Mouse (Mus musculus): ENCODE data around the gene Dock7. TPM values are rescaled to one million over a fixed set of nuclear protein-coding genes. Genes with fewer than 3 reads are reported as not detected.
A peak's percentile ranks its signal among the peaks of the same experiment; 100 is the strongest.

Gene Dock7
- polyA plus RNA-seq, 1 experiment from 2014 or later = 45.9 TPM

DNA sequence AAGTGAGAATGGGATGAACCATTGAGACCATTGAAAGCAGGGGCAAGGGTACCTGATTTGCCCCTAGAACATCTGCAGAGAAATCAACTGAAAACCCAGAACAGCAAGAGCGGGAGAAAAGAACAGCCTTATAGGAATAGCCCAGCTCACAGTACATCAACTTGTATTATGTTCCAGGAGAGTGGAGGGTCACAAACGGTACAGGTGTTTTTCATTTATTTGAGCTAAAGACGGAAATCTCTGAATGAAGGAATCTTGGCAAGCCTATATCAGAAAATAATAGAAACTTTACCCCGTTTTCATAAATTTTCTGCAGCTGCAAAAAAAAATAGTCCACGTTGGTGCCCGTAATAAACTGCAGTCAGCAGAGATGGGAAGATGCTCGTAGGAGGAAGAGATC lies 22.6 kb upstream of the Dock7 start:
- Histone ChIP-seq H3K9me3 (no peaks in the 10 kb centered on the region), H3K4me2 (no peak overlapping the region), H3K27me3 (no peaks in the 10 kb centered on the region), H3K4me1 (no peaks in the 10 kb centered on the region), H3K36me3 (no peaks in the 10 kb centered on the region), H3K4me3 (no peak overlapping the region), H3K27ac (no peak overlapping the region), H3K9ac (no peak overlapping the region)
- 28% methylated on average over 7 of the region's 7 CpGs for WGBS
- no peak for ATAC-seq (ENCODE audit: insufficient number of reproducible peaks, low FRiP score, low TSS enrichment, low read depth)

DNA sequence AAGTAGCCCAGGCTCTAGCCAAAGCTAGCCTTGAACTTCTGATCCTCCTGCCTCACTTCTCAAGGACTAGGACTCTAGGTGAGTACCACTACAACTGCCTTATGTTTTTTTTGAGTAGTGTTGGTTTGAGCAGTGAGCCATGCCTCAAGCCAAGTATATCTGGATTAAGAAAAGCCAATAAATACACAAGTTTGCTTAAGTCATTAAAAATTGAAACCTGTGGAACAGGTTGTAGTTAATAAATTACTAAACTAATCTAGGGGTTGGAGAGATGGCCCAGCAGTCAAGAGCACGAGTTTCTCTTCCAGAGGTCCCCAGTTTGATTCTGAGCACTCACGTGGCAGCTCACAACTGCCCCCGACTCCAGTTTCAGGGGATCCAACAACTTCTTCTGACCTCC lies 20.9 kb upstream of the Dock7 start:
- no peaks in the 10 kb centered on the region for H3K27me3 ChIP-seq
- no peaks in the 10 kb centered on the region for H3K9me3 ChIP-seq
- H3K36me3 ChIP-seq = no peaks in the 10 kb centered on the region
- WGBS = 81% methylated on average over 3 of the region's 3 CpGs
- no peak overlapping the region for H3K9ac ChIP-seq
- no peak overlapping the region for H3K4me2 ChIP-seq
- no peaks in the 10 kb centered on the region for H3K4me1 ChIP-seq
- no peak overlapping the region for H3K27ac ChIP-seq
- no peak for ATAC-seq (ENCODE audit: insufficient number of reproducible peaks, low FRiP score, low TSS enrichment, low read depth)
- H3K4me3 ChIP-seq = no peak overlapping the region

DNA sequence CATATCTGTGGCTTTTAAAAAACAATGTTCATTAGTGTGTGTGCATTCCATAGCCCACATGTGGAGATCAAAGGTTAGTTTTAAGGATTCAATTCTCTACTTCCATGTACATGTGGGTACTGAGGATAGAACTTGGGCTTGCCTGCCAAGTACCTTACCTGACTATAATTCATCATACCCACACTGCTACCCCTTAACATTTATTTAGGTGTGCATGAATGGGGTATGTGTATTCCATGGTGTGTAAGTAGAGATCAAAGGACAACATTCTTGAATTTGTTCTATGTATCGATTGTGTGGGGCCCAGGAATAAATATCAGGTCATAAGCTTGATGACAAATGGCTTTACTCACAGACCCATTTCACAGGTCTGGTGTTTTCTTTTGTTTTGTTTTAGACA lies 20.5 kb upstream of the Dock7 start:
- H3K36me3 ChIP-seq = no peaks in the 10 kb centered on the region
- H3K4me1 ChIP-seq = no peaks in the 10 kb centered on the region
- 93% methylated on average over 1 of the region's 1 CpGs for WGBS
- H3K9me3 ChIP-seq = no peaks in the 10 kb centered on the region
- no peak overlapping the region for H3K4me3 ChIP-seq
- no peaks in the 10 kb centered on the region for H3K27me3 ChIP-seq
- no peak overlapping the region for H3K9ac ChIP-seq
- no peak for ATAC-seq (ENCODE audit: insufficient number of reproducible peaks, low FRiP score, low TSS enrichment, low read depth)
- no peak overlapping the region for H3K27ac ChIP-seq
- H3K4me2 ChIP-seq = no peak overlapping the region

DNA sequence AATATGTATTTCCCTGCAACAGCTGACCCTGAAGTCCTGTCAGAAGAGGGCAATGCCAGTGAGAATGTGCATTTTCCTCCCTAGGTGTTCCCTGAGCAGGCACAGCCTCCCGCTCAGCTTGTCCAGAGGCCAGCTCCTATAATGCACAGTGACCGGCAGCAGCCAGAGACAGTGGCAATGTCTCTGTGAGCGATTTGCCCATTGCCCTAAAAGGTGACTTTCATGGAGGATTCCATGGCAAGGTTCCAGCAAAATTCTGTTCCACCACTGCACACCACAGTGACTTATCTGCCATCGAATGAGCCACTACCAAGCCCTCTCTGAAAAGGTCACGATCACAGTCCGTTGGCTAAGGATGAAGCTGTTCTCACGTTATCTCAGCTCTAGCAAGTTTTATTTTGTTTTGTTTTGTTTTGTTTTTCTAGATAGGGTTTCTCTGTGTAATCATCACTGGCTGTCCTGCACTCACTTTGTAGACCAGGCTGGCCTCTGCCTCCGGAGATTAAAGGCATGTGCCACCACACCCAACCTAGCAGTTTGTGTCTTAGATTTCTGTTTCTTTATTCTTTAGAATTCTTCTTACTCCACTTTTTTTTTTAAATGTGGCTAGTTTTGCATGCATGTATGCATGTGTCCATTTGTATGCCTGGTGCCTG lies 17.4 kb upstream of the Dock7 start:
- no peak for ATAC-seq (ENCODE audit: insufficient number of reproducible peaks, low FRiP score, low TSS enrichment, low read depth)
- H3K4me2 ChIP-seq = no peak overlapping the region
- 88% methylated on average over 8 of the region's 8 CpGs for WGBS
- no peaks in the 10 kb centered on the region for H3K9me3 ChIP-seq
- no peak overlapping the region for H3K27ac ChIP-seq
- H3K36me3 ChIP-seq = no peaks in the 10 kb centered on the region
- H3K4me1 ChIP-seq = no peaks in the 10 kb centered on the region
- no peak overlapping the region for H3K4me3 ChIP-seq
- no peak overlapping the region for H3K9ac ChIP-seq
- no peaks in the 10 kb centered on the region for H3K27me3 ChIP-seq

DNA sequence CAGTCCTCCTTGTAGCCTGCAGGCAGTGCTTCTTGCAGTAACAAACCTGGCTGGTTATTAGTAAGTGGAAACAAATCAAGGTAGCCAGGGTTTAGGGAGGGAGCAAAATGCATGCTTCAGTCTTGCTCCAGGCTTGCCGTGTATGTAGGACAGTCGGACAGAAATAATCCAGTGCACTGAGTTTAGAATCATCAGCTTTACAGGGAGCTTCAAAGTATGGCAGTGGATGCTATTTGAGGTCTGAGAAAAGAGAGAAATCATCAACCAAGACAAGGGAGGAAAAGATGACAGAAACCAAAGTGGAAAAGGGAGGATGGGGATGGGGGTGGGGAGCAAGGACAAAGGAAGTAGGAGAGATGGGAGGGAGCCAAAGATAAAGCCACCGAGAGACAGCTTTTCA lies 13.8 kb upstream of the Dock7 start:
- Histone ChIP-seq H3K36me3 (no peaks in the 10 kb centered on the region), H3K4me3 (no peak overlapping the region), H3K4me1 (no peaks in the 10 kb centered on the region), H3K4me2 (no peak overlapping the region), H3K9me3 (no peaks in the 10 kb centered on the region), H3K27me3 (no peaks in the 10 kb centered on the region), H3K9ac (no peak overlapping the region), H3K27ac (no peak overlapping the region)
- 75% methylated on average over 3 of the region's 3 CpGs for WGBS
- no peak for ATAC-seq (ENCODE audit: insufficient number of reproducible peaks, low FRiP score, low TSS enrichment, low read depth)

DNA sequence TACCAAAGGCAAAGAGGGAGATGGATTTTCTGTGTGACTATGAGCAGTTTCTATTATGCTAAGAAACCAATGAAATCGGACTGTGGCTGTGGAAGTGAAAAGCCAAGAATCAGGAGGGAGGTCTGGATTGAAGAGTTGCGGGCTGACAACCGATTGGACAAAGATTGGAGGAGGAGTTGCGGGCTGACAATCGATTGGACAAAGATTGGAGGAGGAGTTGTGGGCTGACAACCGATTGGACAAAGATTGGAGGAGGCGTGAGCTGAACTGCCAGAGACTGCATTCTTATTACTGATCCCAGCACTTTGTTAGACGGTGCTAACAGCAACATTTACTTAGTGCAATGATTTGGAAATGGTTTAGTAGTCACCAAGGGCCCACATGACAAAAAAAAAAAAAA lies 12.6 kb upstream of the Dock7 start:
- Histone ChIP-seq H3K9ac (no peak overlapping the region), H3K9me3 (no peaks in the 10 kb centered on the region), H3K36me3 (no peaks in the 10 kb centered on the region), H3K4me2 (no peak overlapping the region), H3K27me3 (no peaks in the 10 kb centered on the region), H3K4me1 (no peaks in the 10 kb centered on the region), H3K4me3 (no peak overlapping the region), H3K27ac (no peak overlapping the region)
- ATAC-seq (ENCODE audit: insufficient number of reproducible peaks, low FRiP score, low TSS enrichment, low read depth) = no peak
- WGBS = 91% methylated on average over 8 of the region's 8 CpGs

DNA sequence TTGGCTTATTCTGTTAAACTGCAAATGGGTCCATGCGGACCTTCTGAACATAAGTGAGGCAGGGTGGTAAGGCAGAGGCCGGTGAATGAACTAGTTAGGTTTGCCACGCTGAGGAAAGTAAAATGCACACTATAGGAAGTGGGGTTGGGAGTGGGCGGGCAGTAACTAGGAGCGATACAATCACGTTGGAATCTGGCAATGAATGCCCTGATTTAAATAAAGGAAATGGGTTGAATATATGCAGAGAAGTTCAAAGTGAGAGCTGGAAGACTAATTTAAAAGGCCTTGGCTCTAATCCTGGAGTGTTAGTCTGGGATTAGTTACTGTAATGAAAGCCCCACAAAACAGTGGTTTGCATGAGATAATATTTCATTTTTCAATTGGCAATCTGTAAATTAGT lies 12.0 kb upstream of the Dock7 start:
- no peak overlapping the region for H3K4me2 ChIP-seq
- H3K9ac ChIP-seq = no peak overlapping the region
- no peak for ATAC-seq (ENCODE audit: insufficient number of reproducible peaks, low FRiP score, low TSS enrichment, low read depth)
- no peaks in the 10 kb centered on the region for H3K9me3 ChIP-seq
- H3K27me3 ChIP-seq = no peaks in the 10 kb centered on the region
- H3K36me3 ChIP-seq = no peaks in the 10 kb centered on the region
- 54% methylated on average over 6 of the region's 6 CpGs for WGBS
- no peak overlapping the region for H3K27ac ChIP-seq
- H3K4me3 ChIP-seq = no peak overlapping the region
- H3K4me1 ChIP-seq = no peaks in the 10 kb centered on the region

DNA sequence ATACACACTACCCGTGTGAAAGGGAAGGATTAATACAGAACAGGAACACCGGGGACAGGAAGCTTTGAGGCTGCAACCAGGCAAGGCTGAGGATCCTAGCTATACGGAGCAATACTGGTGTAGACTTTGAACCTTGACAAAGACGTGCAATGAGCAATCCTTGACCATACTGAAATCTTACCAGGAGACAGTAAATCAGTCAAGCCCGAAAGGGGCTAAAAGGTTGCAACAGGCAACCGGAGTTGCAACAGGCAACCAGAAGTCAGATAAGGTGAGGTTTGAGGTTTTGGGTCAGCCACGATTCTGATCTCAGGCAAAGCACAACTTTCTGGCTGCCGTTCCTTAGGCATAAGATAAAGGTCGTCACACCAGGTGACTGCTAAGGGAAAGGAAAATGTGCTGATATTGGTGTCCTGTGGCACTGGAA lies 10.5 kb upstream of the Dock7 start:
- Histone ChIP-seq H3K9me3 (no peaks in the 10 kb centered on the region), H3K27me3 (no peaks in the 10 kb centered on the region), H3K36me3 (no peaks in the 10 kb centered on the region), H3K4me1 (no peaks in the 10 kb centered on the region), H3K4me2 (no peak overlapping the region), H3K9ac (no peak overlapping the region), H3K4me3 (no peak overlapping the region), H3K27ac (no peak overlapping the region)
- ATAC-seq (ENCODE audit: insufficient number of reproducible peaks, low FRiP score, low TSS enrichment, low read depth) = no peak
- WGBS = 79% methylated on average over 9 of the region's 9 CpGs

DNA sequence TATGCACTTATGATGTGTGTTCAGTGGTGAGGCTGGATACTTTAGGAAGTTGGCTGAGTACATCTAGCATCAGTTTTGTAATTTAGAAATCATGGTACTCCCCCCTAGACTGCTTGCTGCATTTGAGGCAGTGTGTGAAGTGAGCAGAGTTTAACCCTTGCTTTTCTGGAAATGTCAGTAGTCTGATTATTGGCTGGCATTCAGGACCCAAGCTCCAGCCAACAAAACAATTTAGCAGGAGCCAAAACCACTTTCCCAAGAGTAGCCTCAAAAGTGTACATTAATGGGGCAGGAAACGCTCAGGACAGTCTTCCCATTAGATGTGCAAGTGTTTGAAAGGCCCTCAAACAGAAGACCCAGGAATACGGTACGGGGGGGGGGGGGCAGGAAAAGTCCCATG lies 2.8 kb upstream of the Dock7 start:
- ATAC-seq (ENCODE audit: insufficient number of reproducible peaks, low FRiP score, low TSS enrichment, low read depth) = no peak
- Histone ChIP-seq H3K9me3 (no peaks in the 10 kb centered on the region), H3K4me3 (no peak overlapping the region), H3K27ac (no peak overlapping the region), H3K36me3 (no peaks in the 10 kb centered on the region), H3K9ac (no peak overlapping the region), H3K4me2 (no peak overlapping the region), H3K4me1 (peaks cover 13% of the 10 kb centered on the region), H3K27me3 (no peaks in the 10 kb centered on the region)
- 42% methylated on average over 3 of the region's 3 CpGs for WGBS

DNA sequence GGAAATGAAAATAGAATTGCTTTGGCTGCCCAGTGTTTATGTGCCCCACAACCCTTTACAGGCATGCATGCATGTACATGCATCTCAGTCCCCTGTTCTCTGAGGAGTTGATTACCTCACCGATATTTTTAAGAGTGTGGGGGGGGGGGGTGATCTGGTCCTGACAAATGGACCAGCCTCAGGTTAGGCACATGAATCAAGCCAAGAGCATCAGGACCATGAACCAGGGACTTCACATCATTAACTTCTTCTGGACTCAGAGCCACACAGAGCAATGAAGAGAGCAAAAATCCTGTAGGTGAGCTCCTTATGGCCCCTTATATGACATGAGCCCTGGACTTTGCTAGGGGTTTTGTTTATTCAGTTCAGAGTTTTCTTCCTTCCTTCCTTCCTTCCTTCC lies 2.1 kb upstream of the Dock7 start:
- Histone ChIP-seq H3K27ac (no peak overlapping the region), H3K4me2 (no peak overlapping the region), H3K27me3 (no peaks in the 10 kb centered on the region), H3K9me3 (no peaks in the 10 kb centered on the region), H3K4me1 (peaks cover 16% of the 10 kb centered on the region), H3K36me3 (no peaks in the 10 kb centered on the region), H3K9ac (no peak overlapping the region), H3K4me3 (no peak overlapping the region)
- 59% methylated on average over 1 of the region's 1 CpGs for WGBS
- no peak for ATAC-seq (ENCODE audit: insufficient number of reproducible peaks, low FRiP score, low TSS enrichment, low read depth)

DNA sequence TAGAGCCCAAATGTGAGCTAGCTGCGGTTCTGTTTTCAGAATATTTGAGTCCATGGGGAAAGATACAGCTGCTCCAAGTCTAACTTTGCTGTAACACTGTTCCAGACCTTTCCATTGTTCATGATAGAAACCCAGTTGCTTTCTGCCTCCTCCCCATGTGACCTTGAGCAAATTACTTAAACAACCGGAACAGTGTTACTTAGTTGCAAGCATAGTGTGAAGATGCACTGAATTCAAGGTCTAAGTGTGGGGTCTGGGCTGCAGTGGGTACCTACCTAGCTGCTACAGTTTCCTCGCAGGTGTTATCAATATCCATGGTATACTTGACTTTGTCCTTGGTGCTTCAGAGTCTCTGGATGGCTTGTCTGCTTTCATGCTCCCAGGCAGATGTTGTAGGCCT lies 1.3 kb upstream of the Dock7 start:
- Histone ChIP-seq H3K4me2 (no peak overlapping the region), H3K36me3 (no peaks in the 10 kb centered on the region), H3K9me3 (no peaks in the 10 kb centered on the region), H3K9ac (no peak overlapping the region), H3K4me3 (no peak overlapping the region), H3K4me1 (peaks cover 19% of the 10 kb centered on the region), H3K27ac (no peak overlapping the region), H3K27me3 (no peaks in the 10 kb centered on the region)
- ATAC-seq (ENCODE audit: insufficient number of reproducible peaks, low FRiP score, low TSS enrichment, low read depth) = no peak
- WGBS = 75% methylated on average over 3 of the region's 3 CpGs

DNA sequence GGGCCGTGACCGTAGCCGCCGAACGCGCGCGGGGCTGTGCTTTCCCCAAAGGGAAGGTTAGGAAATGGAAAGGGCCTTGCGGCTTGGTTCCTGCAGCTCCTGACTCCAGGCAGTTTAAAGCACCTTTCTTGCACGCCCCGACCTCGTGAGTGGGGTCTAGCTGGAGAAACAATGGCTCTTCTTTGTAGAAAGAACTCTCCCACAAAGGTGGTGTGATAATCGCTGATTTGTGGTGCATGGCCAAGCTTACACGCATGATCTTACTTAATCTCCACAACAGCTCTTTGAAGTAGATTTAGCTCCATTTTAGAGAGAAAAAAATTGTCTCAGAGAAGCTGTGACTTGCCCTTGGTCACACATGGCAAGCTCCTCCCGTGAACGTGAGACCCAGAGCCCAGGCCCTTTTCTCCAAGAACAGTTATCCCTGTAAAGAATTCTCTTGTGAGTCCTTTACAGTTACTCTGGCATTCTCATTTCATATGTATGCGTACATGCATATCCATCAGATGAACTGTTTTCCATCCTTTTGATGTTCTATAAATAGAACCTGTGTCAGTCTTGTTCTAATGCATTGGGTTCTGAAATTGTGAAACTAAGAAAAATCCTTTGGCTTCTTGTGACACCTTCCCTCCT lies 524 bp upstream of the Dock7 start:
- H3K36me3 ChIP-seq = no peaks in the 10 kb centered on the region
- 1% methylated on average over 17 of the region's 17 CpGs for WGBS
- peak overlapping the region; percentile 96 for H3K9ac ChIP-seq
- peaks cover 20% of the 10 kb centered on the region for H3K4me1 ChIP-seq
- 0 out of 2 replicates have a peak, but pooled peaks have one; percentile 3 for ATAC-seq (ENCODE audit: insufficient number of reproducible peaks, low FRiP score, low TSS enrichment, low read depth)
- peak overlapping the region; percentile 78 for H3K4me2 ChIP-seq
- H3K4me3 ChIP-seq = peak overlapping the region; percentile 95
- peak overlapping the region; percentile 85; the same call in 1 of the 2 replicates for H3K27ac ChIP-seq
- no peaks in the 10 kb centered on the region for H3K27me3 ChIP-seq
- H3K9me3 ChIP-seq = no peaks in the 10 kb centered on the region

Data from limb, embryonic 15.5 days (tissue).